Mouse (Mus musculus) C2C12 (cell line): ENCODE measurements at regions not wholly inside any gene's neighbourhood (a gene's known extent, or its start where the extent isn't known, plus 50 kb on each side); places are given as distances from the start of the nearest gene placed in this dataset.

ENCODE experiments used
- H3K27me3 ChIP-seq: one replicate; pipeline ENCODE4 v1.6.1; 2011; ENCODE audit not compliant: control insufficient read depth, insufficient read depth, insufficient read length
- H3K36me3 ChIP-seq: one replicate; pipeline ENCODE4 v1.6.1; 2011; ENCODE audit not compliant: control insufficient read depth, insufficient read depth
- H3K4me3 ChIP-seq: one replicate; pipeline ENCODE4 v1.5.1; 2011; ENCODE audit warnings: mild to moderate bottlenecking, control low read depth; ENCODE audit not compliant: poor library complexity, insufficient read depth, severe bottlenecking
- H3K79me2 ChIP-seq: one replicate; pipeline ENCODE4 v1.6.1; 2011; ENCODE audit not compliant: control insufficient read depth, insufficient read depth
- H3K79me3 ChIP-seq: one replicate; pipeline ENCODE4 v1.6.1; 2011; ENCODE audit warnings: low read depth, control low read depth
- H3ac ChIP-seq: one replicate; pipeline ENCODE3; 2011; ENCODE audit warnings: low read depth; ENCODE audit not compliant: control insufficient read depth, insufficient read length
- CEBPB ChIP-seq: IDR thresholded peaks from one replicate; pipeline ENCODE4 v1.6.1; 2011; ENCODE audit warnings: low read depth, mild to moderate bottlenecking, control low read depth, moderate library complexity
- CTCF ChIP-seq: IDR thresholded peaks from one replicate; pipeline ENCODE4 v1.5.1; 2011; ENCODE audit not compliant: control insufficient read depth, insufficient read depth, insufficient read length
- FOSL1 ChIP-seq: IDR thresholded peaks from one replicate; pipeline ENCODE4 v1.8.0; 2011; ENCODE audit warnings: mild to moderate bottlenecking, low read length; ENCODE audit not compliant: poor library complexity, insufficient read depth, severe bottlenecking
- MAX ChIP-seq: IDR thresholded peaks from one replicate; pipeline ENCODE4 v1.6.1; 2011; ENCODE audit warnings: mild to moderate bottlenecking, control low read depth
- MYOD1 ChIP-seq: IDR thresholded peaks from one replicate; pipeline ENCODE4 v1.6.1; 2011; ENCODE audit warnings: low read depth; ENCODE audit not compliant: control insufficient read depth, insufficient read length
- MYOG ChIP-seq: IDR thresholded peaks from one replicate; pipeline ENCODE4 v1.6.1; 2011; ENCODE audit not compliant: control insufficient read depth, insufficient read length; ENCODE audit errors: extremely low read depth
- USF1 ChIP-seq: IDR thresholded peaks from one replicate; pipeline ENCODE4 v1.6.1; 2011; ENCODE audit warnings: low read depth, mild to moderate bottlenecking, control low read depth, moderate library complexity

- no peaks in the 10 kb centered on the region for H3K79me3 ChIP-seq
- H3K36me3 ChIP-seq: no peaks in the 10 kb centered on the region
- no peaks in the 10 kb centered on the region for H3K27me3 ChIP-seq
- no peak overlapping the region for H3ac ChIP-seq
- TF ChIP-seq FOSL1: no peak
- no peak for TF ChIP-seq USF1
- no peak for TF ChIP-seq CEBPB
- no peak for TF ChIP-seq MYOD1
- no peak for TF ChIP-seq CTCF
- TF ChIP-seq MAX: no peak
- no peak for TF ChIP-seq MYOG
- no peak overlapping the region for H3K4me3 ChIP-seq
- H3K79me2 ChIP-seq: no peaks in the 10 kb centered on the region
Measured at GRCm38 (mm10) chr3:21984807-21985206, 91.6 kb upstream of the Tbl1xr1 start.

- TF ChIP-seq USF1 (no peak), FOSL1 (no peak), CEBPB (no peak), MAX (no peak), MYOG (no peak), CTCF (no peak), MYOD1 (no peak)
- Histone ChIP-seq H3ac (no peak overlapping the region), H3K36me3 (no peaks in the 10 kb centered on the region), H3K79me2 (no peaks in the 10 kb centered on the region), H3K27me3 (no peaks in the 10 kb centered on the region), H3K79me3 (no peaks in the 10 kb centered on the region), H3K4me3 (no peak overlapping the region)
Measured at GRCm38 (mm10) chr3:21986164-21986892, 90.1 kb upstream of the Tbl1xr1 start.

- Histone ChIP-seq H3K79me3 (no peaks in the 10 kb centered on the region), H3K27me3 (no peaks in the 10 kb centered on the region), H3K4me3 (no peak overlapping the region), H3K36me3 (no peaks in the 10 kb centered on the region), H3K79me2 (no peaks in the 10 kb centered on the region), H3ac (no peak overlapping the region)
- TF ChIP-seq MAX (no peak), MYOG (no peak), CEBPB (no peak), CTCF (no peak), USF1 (no peak), FOSL1 (no peak), MYOD1 (no peak)
Measured at GRCm38 (mm10) chr3:21986893-21987250, 89.6 kb upstream of the Tbl1xr1 start.

DNA sequence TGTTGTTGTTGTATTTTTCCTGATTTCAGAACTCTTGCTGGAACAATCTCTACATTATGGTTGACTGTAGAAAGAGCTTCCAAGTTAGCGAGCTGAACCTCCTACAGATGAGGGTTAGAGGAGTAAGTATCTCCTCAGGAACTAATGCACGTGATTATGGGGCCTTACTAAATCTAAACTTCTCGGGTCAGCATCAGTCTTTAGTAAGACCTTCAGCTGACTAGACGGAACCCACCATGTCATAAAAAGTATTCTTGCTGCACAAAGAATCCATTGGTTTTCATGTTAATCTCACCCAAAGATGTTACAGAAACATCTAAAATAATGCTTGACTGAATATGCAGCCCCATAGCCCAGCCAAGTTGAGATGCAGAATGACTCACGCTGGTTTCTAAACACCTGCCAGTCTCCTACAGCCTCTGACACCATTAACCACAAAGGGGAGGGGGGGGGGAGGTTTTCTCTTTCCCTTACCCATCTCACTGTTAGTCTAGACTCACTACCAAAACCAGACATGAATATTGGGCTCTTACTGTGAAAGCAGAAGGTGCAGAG, 88.9 kb upstream of the Tbl1xr1 start:
- Histone ChIP-seq H3K79me3 (no peaks in the 10 kb centered on the region), H3ac (no peak overlapping the region), H3K79me2 (no peaks in the 10 kb centered on the region), H3K36me3 (no peaks in the 10 kb centered on the region), H3K27me3 (no peaks in the 10 kb centered on the region), H3K4me3 (no peak overlapping the region)
- TF ChIP-seq MYOG (no peak), MYOD1 (peak; percentile 82), USF1 (no peak), MAX (no peak), FOSL1 (peak; percentile 30)

DNA sequence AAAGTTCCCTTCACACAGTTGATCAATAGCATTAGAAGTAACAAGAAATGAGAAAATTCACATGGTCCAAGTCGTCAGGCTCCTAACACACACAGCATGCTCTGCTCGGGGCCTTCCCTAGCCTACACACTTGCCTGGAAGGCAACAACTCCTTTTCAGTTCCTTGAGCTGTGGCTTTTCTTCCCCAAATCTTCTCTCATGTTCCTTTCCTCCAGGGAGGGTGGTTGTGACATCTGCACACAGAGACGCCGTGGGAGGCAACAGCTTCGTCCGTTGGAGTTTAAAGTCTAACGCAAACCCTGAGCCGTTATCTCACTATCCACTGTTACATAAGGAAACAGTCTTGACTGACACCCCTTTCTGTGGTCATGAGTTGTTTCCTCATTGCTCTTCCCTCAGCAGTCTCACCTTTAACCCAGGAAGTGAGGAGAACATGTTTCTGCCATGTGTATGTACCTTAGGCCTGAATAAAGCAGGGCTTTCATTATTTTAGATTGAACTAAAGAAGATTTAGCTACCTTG, 88.4 kb upstream of the Tbl1xr1 start:
- no peak overlapping the region for H3ac ChIP-seq
- H3K4me3 ChIP-seq: no peak overlapping the region
- TF ChIP-seq MYOD1 (no peak), FOSL1 (no peak), MYOG (no peak), MAX (no peak), CTCF (no peak), CEBPB (no peak), USF1 (no peak)
- no peaks in the 10 kb centered on the region for H3K79me3 ChIP-seq
- H3K27me3 ChIP-seq: no peaks in the 10 kb centered on the region
- H3K79me2 ChIP-seq: no peaks in the 10 kb centered on the region
- no peaks in the 10 kb centered on the region for H3K36me3 ChIP-seq
